Mouse (Mus musculus) macrophage (primary cell): ENCODE results near the gene Aspa. TPM values are rescaled to one million over a fixed set of nuclear protein-coding genes. Genes with fewer than 3 reads are reported as not detected.

Experiments used
- H3K27ac ChIP-seq: fragments of 350-480 bp; formaldehyde crosslinking; 2 replicates; pipeline ENCODE4 v1.9.0; 2021
- H3K36me3 ChIP-seq: fragments of 350-480 bp; formaldehyde crosslinking; 2 replicates; pipeline ENCODE4 v1.9.0; 2021; ENCODE audit errors: inconsistent target
- H3K4me3 ChIP-seq: fragments of 350-480 bp; formaldehyde crosslinking; 2 replicates; pipeline ENCODE4 v1.9.0; 2021; ENCODE audit errors: inconsistent target
- H3K79me2 ChIP-seq: fragments of 350-480 bp; formaldehyde crosslinking; 2 replicates; pipeline ENCODE4 v1.9.0; 2021; ENCODE audit errors: inconsistent target
- WGBS: methylation state at CpG from one replicate; pipeline ENCODE4 v1.1.7; 2026; ENCODE audit warnings: inconsistent platforms; ENCODE audit not compliant: missing documents; 5-methylcytosine and 5-hydroxymethylcytosine counted together
- polyA plus RNA-seq: library from polyadenylated mRNA; stranded (reverse); fragments of 250-400 nt; gene quantifications from 3 replicates; pipeline ENCODE4 v1.2.4, GENCODE M21; 2018; ENCODE audit warnings: inconsistent platforms

Aspa gene
- polyA plus RNA-seq, 1 experiment from 2014 or later = 3.9 TPM

GRCm38 (mm10) chr11:73283369-73283768, 46.0 kb downstream of the Aspa start:
- Histone ChIP-seq H3K4me3 (no peak overlapping the region), H3K79me2 (no peaks in the 10 kb centered on the region), H3K27ac (no peak overlapping the region), H3K36me3 (no peaks in the 10 kb centered on the region)
- WGBS = 84% methylated on average over 9 of the region's 9 CpGs

DNA sequence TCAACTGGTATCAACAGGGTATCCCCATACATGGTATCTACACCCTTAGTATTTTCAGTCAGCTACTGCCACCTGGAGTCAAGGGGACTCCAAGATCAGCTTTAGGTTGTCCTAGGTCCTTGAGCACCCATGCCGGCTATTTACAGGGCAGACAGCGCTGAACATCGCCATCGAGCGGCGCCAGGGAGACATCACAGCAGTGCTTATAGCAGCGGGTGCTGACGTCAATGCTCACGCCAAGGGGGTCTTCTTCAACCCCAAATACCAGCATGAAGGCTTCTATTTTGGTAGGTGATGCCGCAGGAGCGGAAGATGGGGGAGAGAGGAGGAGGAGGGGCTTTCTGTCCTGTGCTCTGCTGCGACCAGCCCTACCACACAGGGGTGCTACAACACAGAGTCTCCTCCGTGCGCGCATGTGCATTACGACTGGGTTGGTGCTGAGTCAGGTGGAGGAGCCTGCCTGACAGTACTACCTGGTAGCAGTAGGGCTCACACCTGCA, 47.8 kb downstream of the Aspa start:
- Histone ChIP-seq H3K36me3 (no peaks in the 10 kb centered on the region), H3K79me2 (no peaks in the 10 kb centered on the region), H3K4me3 (no peak overlapping the region), H3K27ac (no peak overlapping the region)
- WGBS = 4% methylated on average over 16 of the region's 16 CpGs

DNA sequence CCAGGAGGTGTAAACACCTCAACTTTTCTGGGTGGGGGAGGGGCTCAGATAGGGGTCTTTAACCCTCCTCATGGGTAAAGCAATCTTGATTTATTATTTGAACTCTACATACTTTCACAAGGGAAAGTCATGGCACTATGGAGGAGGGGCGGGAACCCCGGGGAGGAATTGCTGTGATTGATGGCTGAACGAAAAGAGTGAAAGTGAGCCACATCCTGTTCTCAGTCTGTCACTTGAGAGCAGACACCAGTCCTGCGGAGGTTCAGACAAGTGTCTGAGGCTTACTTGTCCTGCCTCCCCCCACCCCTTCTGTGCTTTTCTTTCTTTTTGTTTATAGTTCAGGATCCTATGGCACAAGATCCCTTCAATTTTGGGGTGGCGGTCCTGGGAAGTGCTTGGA, 48.7 kb downstream of the Aspa start:
- H3K27ac ChIP-seq = no peak overlapping the region
- H3K4me3 ChIP-seq = no peak overlapping the region
- 27% methylated on average over 5 of the region's 5 CpGs for WGBS
- no peaks in the 10 kb centered on the region for H3K79me2 ChIP-seq
- H3K36me3 ChIP-seq = no peaks in the 10 kb centered on the region

- no peaks in the 10 kb centered on the region for H3K79me2 ChIP-seq
- no peaks in the 10 kb centered on the region for H3K36me3 ChIP-seq
- 52% methylated on average over 2 of the region's 2 CpGs for WGBS
- no peak overlapping the region for H3K27ac ChIP-seq
- H3K4me3 ChIP-seq = no peak overlapping the region
These were observed 54.6 kb downstream of the Aspa start for GRCm38 (mm10) chr11:73274821-73275220.

DNA sequence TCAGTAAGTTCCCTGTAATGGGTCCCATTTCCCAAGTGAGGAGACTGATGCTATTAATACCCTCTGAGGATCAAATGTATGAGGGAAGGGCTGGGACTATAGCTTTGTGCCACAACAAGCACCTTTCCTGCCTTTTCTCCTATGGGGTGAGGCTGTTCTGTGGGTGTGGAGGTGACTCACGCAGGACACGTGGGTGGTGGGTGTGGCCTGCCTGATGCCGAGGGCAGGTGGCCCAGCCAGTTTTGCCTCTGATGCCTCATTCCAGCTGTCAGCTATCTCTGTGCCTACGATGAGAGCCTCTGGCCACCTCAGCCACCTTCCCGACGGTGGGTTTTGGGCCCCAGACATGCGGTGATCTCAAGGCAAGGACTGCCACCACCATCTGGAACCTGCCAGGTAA, 62.1 kb downstream of the Aspa start, which contains the start of gene Trpv3:
Trpv3 (plus strand) TSS at position 122 of the 400 bp plus-strand sequence.
- no peak within 1 kb of the TSS for H3K4me3 ChIP-seq
- WGBS = 87% methylated on average over 7 of the region's 7 CpGs
- H3K36me3 ChIP-seq = no peaks in the 10 kb centered on the region
- no peaks in the 10 kb centered on the region for H3K79me2 ChIP-seq
- H3K27ac ChIP-seq = no peak within 1 kb of the TSS

DNA sequence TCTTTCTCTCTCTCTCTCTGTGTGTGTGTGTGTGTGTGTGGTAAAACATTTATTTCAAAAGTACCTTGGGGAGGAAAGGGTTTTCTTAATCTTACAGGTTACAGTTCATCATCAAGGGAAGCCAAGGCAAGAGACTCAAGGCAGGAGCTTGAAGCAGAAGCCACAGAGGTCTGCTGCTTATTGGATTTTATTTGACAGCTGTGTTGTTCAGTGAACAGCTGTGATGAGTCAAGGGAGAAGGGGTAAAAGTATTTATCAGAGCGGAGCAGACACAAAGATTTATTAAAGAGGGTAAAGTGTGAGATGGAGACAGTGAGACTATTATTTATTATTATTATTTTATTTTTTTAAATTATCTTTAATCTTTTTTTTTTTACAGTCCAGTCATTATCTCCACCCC, 68.0 kb downstream of the Aspa start:
- H3K36me3 ChIP-seq = no peaks in the 10 kb centered on the region
- WGBS = 88% methylated on average over 1 of the region's 1 CpGs

GRCm38 (mm10) chr11:73260457-73260856, 68.9 kb downstream of the Aspa start:
- Histone ChIP-seq H3K4me3 (no peak overlapping the region), H3K79me2 (no peaks in the 10 kb centered on the region)
- 88% methylated on average over 3 of the region's 3 CpGs for WGBS

More for the DNA sequence above, 68.0 kb downstream of the Aspa start:
- Histone ChIP-seq H3K79me2 (no peaks in the 10 kb centered on the region), H3K4me3 (no peak overlapping the region), H3K27ac (no peak overlapping the region)

DNA sequence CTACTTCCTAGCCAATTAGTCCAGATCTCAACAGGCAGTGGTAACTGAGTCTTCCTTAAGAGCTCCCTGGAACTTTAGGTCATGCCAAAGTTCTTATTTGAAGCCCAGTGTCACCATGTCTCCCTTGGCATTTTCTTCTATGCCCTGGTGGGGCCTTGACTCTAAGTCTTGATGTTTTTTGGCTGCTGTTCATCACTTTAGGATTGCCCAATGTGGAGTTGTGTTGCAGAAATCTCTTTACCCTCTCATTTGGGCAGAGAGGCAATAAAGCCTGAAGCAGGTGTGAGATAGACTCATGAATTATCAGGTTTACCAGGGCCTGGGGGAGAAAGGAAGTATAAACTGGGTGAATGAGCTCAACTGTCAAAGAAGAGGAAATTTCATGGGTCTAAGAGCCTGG, 70.7 kb downstream of the Aspa start:
- Histone ChIP-seq H3K36me3 (no peaks in the 10 kb centered on the region), H3K4me3 (no peak overlapping the region), H3K79me2 (no peaks in the 10 kb centered on the region), H3K27ac (no peak overlapping the region)

More at GRCm38 (mm10) chr11:73260457-73260856, 68.9 kb downstream of the Aspa start:
- Histone ChIP-seq H3K27ac (no peak overlapping the region), H3K36me3 (no peaks in the 10 kb centered on the region)

DNA sequence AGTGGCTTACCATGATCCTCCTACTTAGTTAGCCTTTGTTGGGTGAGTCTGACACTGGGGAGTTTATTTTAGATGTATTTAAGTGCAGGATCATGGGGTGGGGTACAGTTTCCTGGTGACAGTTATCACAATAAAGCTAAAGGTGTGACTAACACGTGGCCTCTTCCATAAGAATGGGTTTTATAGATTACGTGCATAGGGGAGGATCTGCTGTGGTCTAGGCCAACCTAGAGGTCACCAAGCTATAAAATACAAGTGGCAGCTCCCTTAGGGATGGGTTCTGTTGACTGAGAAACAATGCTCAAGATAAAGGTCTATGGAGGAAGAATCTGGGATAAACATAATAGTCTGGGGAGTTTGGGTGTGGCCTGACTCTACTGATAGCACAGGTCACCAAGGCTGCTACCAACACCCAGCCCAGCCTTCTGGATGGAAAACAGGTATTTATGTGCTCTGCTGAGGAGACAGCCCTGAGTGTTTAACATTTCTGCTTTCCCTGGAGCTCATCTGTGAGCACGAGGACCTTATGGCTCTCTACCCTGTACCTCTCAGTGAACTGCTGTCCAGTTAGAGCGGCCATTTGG, 71.9 kb downstream of the Aspa start:
- WGBS = 73% methylated on average over 4 of the region's 4 CpGs

More for the DNA sequence above, 71.9 kb downstream of the Aspa start:
- Histone ChIP-seq H3K36me3 (no peaks in the 10 kb centered on the region), H3K79me2 (no peaks in the 10 kb centered on the region), H3K4me3 (no peak overlapping the region), H3K27ac (no peak overlapping the region)

Other genes with a start within 250 kb of the Aspa start
- 0.04 to 0.10 TPM in 2 of 3 replicates, not detected in the other for gene Itgae, start 239.0 kb downstream of the Aspa start, polyA plus RNA-seq
- gene Haspin, start 191.3 kb downstream of the Aspa start, polyA plus RNA-seq = 3.7 to 6.3 TPM (median 4.0 TPM) in 3 replicates
- gene P2rx5, start 169.2 kb downstream of the Aspa start, polyA plus RNA-seq = 0.08 to 0.42 TPM in 2 of 3 replicates, not detected in the other
- gene Emc6, start 152.6 kb downstream of the Aspa start, polyA plus RNA-seq = 17.6 to 52.2 TPM (median 32.5 TPM) in 3 replicates
- 31.5 to 54.1 TPM (median 45.7 TPM) in 3 replicates for gene Tax1bp3, start 152.5 kb downstream of the Aspa start, polyA plus RNA-seq
- 28.3 to 65.1 TPM (median 44.3 TPM) in 3 replicates for gene Ctns, start 130.6 kb downstream of the Aspa start, polyA plus RNA-seq
- 3.1 to 4.5 TPM (median 3.4 TPM) in 3 replicates for gene Shpk, start 130.1 kb downstream of the Aspa start, polyA plus RNA-seq
- gene Trpv1, start 95.3 kb downstream of the Aspa start, polyA plus RNA-seq = not detected in 3 replicates
- gene Trpv3, start 62.2 kb downstream of the Aspa start, polyA plus RNA-seq = not detected in 3 replicates
- gene Gm49340, start 145 bp upstream of the Aspa start, polyA plus RNA-seq = not detected in 3 replicates
- not detected in 3 replicates for gene Spata22, start 145 bp upstream of the Aspa start, polyA plus RNA-seq
- not detected in 3 replicates for gene Olfr20, start 21.2 kb upstream of the Aspa start, polyA plus RNA-seq
- not detected in 3 replicates for gene Olfr376, start 41.6 kb upstream of the Aspa start, polyA plus RNA-seq
- gene Olfr1, start 70.0 kb upstream of the Aspa start, polyA plus RNA-seq = not detected in 3 replicates
- not detected in 3 replicates for gene Olfr378, start 98.9 kb upstream of the Aspa start, polyA plus RNA-seq
- gene Olfr380, start 127.9 kb upstream of the Aspa start, polyA plus RNA-seq = not detected in 3 replicates
- gene Olfr381, start 162.0 kb upstream of the Aspa start, polyA plus RNA-seq = not detected in 3 replicates
- gene Olfr382, start 187.6 kb upstream of the Aspa start, polyA plus RNA-seq = not detected in 3 replicates